Mouse (Mus musculus) bone marrow, adult 2 months (tissue): ENCODE measurements at regions not wholly inside any gene's neighbourhood (a gene's known extent, or its start where the extent isn't known, plus 50 kb on each side); places are given as distances from the start of the nearest gene placed in this dataset.

ENCODE experiments used
- CTCF ChIP-seq: fragments of 200-500 bp; IDR thresholded peaks from 2 replicates; pipeline ENCODE4 v1.5.1; 2011; ENCODE audit warnings: low read length, control low read depth; ENCODE audit not compliant: control insufficient read depth, insufficient read depth
- POLR2A ChIP-seq: fragments of 200-500 bp; IDR thresholded peaks from 2 replicates; pipeline ENCODE4 v1.6.1; 2011; ENCODE audit warnings: low read depth, mild to moderate bottlenecking, control low read depth, low read length, borderline replicate concordance; ENCODE audit not compliant: control insufficient read depth

- TF ChIP-seq CTCF, result no peak
- TF ChIP-seq POLR2A, result no peak
Measured at GRCm38 (mm10) chr12:113327851-113328250, 142.1 kb downstream of the Tmem121 start.
